Mouse (Mus musculus): ENCODE measurements around the gene Tmem262.

The Tmem262 gene

GRCm38 (mm10) chr19:6061641-6062302 is 18.1 kb upstream of the Tmem262 start:
- DNase-seq: peak; percentile 65 to 80

GRCm38 (mm10) chr19:6062418-6062817 is 17.4 kb upstream of the Tmem262 start:
- DNase-seq: no peak

- no peak for DNase-seq
Measured at GRCm38 (mm10) chr19:6063081-6063480, 16.8 kb upstream of the Tmem262 start.

GRCm38 (mm10) chr19:6066571-6066970 is 13.3 kb upstream of the Tmem262 start:
- DNase-seq: peak; percentile 32 to 49

- DNase-seq: peak; percentile 89 to 94
Measured at GRCm38 (mm10) chr19:6067011-6067723, 12.7 kb upstream of the Tmem262 start.

GRCm38 (mm10) chr19:6067724-6068415 is 12.0 kb upstream of the Tmem262 start, which contains the start of gene Tm7sf2:
TSS of gene Tm7sf2 (minus strand) at chr19:6068373.
- peak; percentile 94 to 96 for DNase-seq

GRCm38 (mm10) chr19:6068951-6069350 is 10.9 kb upstream of the Tmem262 start:
- peak in 1 of 2 experiments; percentile 48 for DNase-seq

- no peak for DNase-seq
Measured at GRCm38 (mm10) chr19:6069851-6070250, 10.0 kb upstream of the Tmem262 start.

GRCm38 (mm10) chr19:6070571-6071250 is 9.1 kb upstream of the Tmem262 start:
- no peak for DNase-seq

GRCm38 (mm10) chr19:6071261-6071660 is 8.6 kb upstream of the Tmem262 start:
- DNase-seq: no peak

- no peak for DNase-seq
Measured at GRCm38 (mm10) chr19:6073889-6074288, 5.9 kb upstream of the Tmem262 start.

- peak; percentile 89 to 91 for DNase-seq
Measured at GRCm38 (mm10) chr19:6076564-6077393, 3.1 kb upstream of the Tmem262 start, which contains the start of gene Vps51. TSS of gene Vps51 (minus strand) at chr19:6077231.

GRCm38 (mm10) chr19:6082156-6082555 is 2.3 kb downstream of the Tmem262 start, which contains the start of gene Gm28374:
TSS of gene Gm28374 (minus strand) at chr19:6082256.
- DNase-seq: no peak

- peak; percentile 97 to 98 for DNase-seq
Measured at GRCm38 (mm10) chr19:6084478-6085248, 4.8 kb downstream of the Tmem262 start, which contains the start of the genes Zfpl1 and Cdca5. TSS of gene Zfpl1 (minus strand) at chr19:6084956. TSS of gene Cdca5 (plus strand) at chr19:6084983.

GRCm38 (mm10) chr19:6085417-6085879 is 5.6 kb downstream of the Tmem262 start:
- peak; percentile 78 to 86 for DNase-seq

GRCm38 (mm10) chr19:6088841-6089240 is 9.0 kb downstream of the Tmem262 start:
- no peak for DNase-seq

- DNase-seq: no peak
Measured at GRCm38 (mm10) chr19:6094119-6094518, 14.3 kb downstream of the Tmem262 start, which contains the start of gene AC131692.1. TSS of gene AC131692.1 (plus strand) at chr19:6094419.

GRCm38 (mm10) chr19:6097847-6098246 is 18.0 kb downstream of the Tmem262 start:
- DNase-seq: peak in 1 of 2 experiments; percentile 31

GRCm38 (mm10) chr19:6101186-6101585 is 21.4 kb downstream of the Tmem262 start:
- no peak for DNase-seq

GRCm38 (mm10) chr19:6102169-6102853 is 22.5 kb downstream of the Tmem262 start:
- no peak for DNase-seq
